Mouse (Mus musculus) CD4-positive, CD25-positive, alpha-beta regulatory T cell, adult 9 weeks (primary cell): ENCODE data around the gene Wfdc11. TPM values are rescaled to one million over a fixed set of nuclear protein-coding genes. Genes with fewer than 3 reads are reported as not detected.

Source experiments
- polyA plus RNA-seq: library from polyadenylated mRNA; unstranded; fragments of 100-300 nt; shearing (Covaris generic); gene quantifications from one replicate; pipeline ENCODE4 v1.2.1, GENCODE M21; 2017

The Wfdc11 gene
- not detected for polyA plus RNA-seq

GRCm38 (mm10) chr2:164673987-164674386 lies at the start of gene Wfdc11:
Gene Wfdc11 (minus strand): TSS chr2:164674087.

GRCm38 (mm10) chr2:164715005-164715404 lies 41.1 kb upstream of the Wfdc11 start, which contains the start of gene Spint5:
Gene Spint5 (plus strand): TSS chr2:164715305.

GRCm38 (mm10) chr2:164698201-164698600 lies 24.3 kb upstream of the Wfdc11 start, which contains the start of gene Spint4:
Gene Spint4 (plus strand): TSS chr2:164698501.

DNA sequence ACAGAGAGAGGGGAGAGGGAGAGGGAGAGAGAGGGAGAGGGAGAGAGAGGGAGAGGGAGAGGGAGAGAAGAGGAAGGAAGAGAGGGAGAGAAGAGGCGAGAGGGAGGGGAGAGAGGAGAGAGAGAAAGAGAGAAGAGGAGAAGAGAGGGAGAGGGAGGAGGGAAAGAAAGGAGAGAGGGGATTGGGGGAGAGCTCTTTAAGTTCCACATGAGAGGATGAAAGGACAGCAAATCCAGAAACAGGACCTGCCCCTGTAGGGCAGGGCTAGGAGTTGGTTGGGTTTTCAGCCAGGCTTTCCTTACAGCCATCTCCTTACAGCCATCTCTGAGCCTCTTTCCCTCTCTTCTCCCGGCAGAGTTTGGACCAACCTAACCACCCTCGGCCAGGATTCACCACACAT lies 10.9 kb upstream of the Wfdc11 start, which contains the start of gene Wfdc13:
Gene Wfdc13 (plus strand): TSS at position 301 of the 400 bp plus-strand sequence.

GRCm38 (mm10) chr2:164656483-164656882 lies 17.4 kb downstream of the Wfdc11 start, which contains the start of gene Wfdc9:
Gene Wfdc9 (minus strand): TSS chr2:164656583.

DNA sequence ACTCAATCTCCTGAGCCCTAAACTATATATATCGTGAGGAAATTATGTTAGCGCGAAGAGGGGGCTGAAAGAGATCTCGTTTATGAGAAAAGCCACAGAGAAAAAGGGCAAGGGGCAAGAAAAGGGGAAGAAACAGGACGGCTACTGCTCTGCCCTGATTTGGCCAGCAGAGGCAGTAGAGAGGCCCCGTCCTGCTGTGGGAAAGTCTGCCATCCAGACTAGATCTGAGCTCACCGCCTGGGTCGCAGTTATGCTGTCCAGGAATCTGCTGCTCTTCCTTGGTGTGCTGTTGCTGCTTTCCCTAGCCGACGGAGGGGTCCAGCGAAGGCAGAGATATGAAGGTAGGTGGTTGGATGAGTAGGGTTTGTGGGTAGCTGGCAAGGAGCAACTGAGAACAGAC lies 18.0 kb downstream of the Wfdc11 start, which contains the start of gene Wfdc10:
Gene Wfdc10 (plus strand): TSS at position 189 of the 400 bp plus-strand sequence.

GRCm38 (mm10) chr2:164638696-164639095 lies 35.2 kb downstream of the Wfdc11 start, which contains the start of gene Wfdc16:
Gene Wfdc16 (minus strand): TSS chr2:164638796.

GRCm38 (mm10) chr2:164613471-164613870 lies 60.4 kb downstream of the Wfdc11 start, which contains the start of the genes Wfdc6b and Wfdc8:
Gene Wfdc6b (plus strand): TSS chr2:164613522.
Gene Wfdc8 (minus strand): TSS chr2:164613626.

Other genes starting within 250 kb of the Wfdc11 start
- gene Sdc4, start 230.2 kb downstream of the Wfdc11 start, polyA plus RNA-seq: 25.2 TPM
- gene Sys1, start 217.1 kb downstream of the Wfdc11 start, polyA plus RNA-seq: 18.6 TPM
- not detected for gene Gm20458, start 213.1 kb downstream of the Wfdc11 start, polyA plus RNA-seq
- not detected for gene Trp53tg5, start 200.4 kb downstream of the Wfdc11 start, polyA plus RNA-seq
- gene Dbndd2, start 188.0 kb downstream of the Wfdc11 start, polyA plus RNA-seq: 4.5 TPM
- gene Pigt, start 176.6 kb downstream of the Wfdc11 start, polyA plus RNA-seq: 38.2 TPM
- 2.6 TPM for gene Wfdc2, start 111.7 kb downstream of the Wfdc11 start, polyA plus RNA-seq
- not detected for gene Spint3, start 100.6 kb downstream of the Wfdc11 start, polyA plus RNA-seq
- gene Wfdc6a, start 88.6 kb downstream of the Wfdc11 start, polyA plus RNA-seq: not detected
- not detected for gene Eppin, start 80.5 kb downstream of the Wfdc11 start, polyA plus RNA-seq
- gene Wfdc6b, start 60.6 kb downstream of the Wfdc11 start, polyA plus RNA-seq: not detected
- gene Wfdc8, start 60.5 kb downstream of the Wfdc11 start, polyA plus RNA-seq: not detected
- gene Wfdc16, start 35.3 kb downstream of the Wfdc11 start, polyA plus RNA-seq: not detected
- not detected for gene Wfdc10, start 18.0 kb downstream of the Wfdc11 start, polyA plus RNA-seq
- gene Wfdc9, start 17.5 kb downstream of the Wfdc11 start, polyA plus RNA-seq: not detected
- gene Wfdc13, start 11.0 kb upstream of the Wfdc11 start, polyA plus RNA-seq: not detected
- not detected for gene Spint4, start 24.4 kb upstream of the Wfdc11 start, polyA plus RNA-seq
- gene Spint5, start 41.2 kb upstream of the Wfdc11 start, polyA plus RNA-seq: not detected
- not detected for gene Wfdc3, start 71.8 kb upstream of the Wfdc11 start, polyA plus RNA-seq
- 10.4 TPM for gene Dnttip1, start 71.9 kb upstream of the Wfdc11 start, polyA plus RNA-seq
- 8.4 TPM for gene Ube2c, start 95.8 kb upstream of the Wfdc11 start, polyA plus RNA-seq
- gene Tnnc2, start 105.9 kb upstream of the Wfdc11 start, polyA plus RNA-seq: not detected
- gene Snx21, start 111.7 kb upstream of the Wfdc11 start, polyA plus RNA-seq: 6.5 TPM
- gene Acot8, start 130.8 kb upstream of the Wfdc11 start, polyA plus RNA-seq: 43.9 TPM
- gene Zswim3, start 131.0 kb upstream of the Wfdc11 start, polyA plus RNA-seq: 9.8 TPM
- 27.5 TPM for gene Zswim1, start 148.6 kb upstream of the Wfdc11 start, polyA plus RNA-seq
- gene Spata25, start 154.4 kb upstream of the Wfdc11 start, polyA plus RNA-seq: 0.72 TPM
- 218 TPM for gene Ctsa, start 158.8 kb upstream of the Wfdc11 start, polyA plus RNA-seq
- 2.6 TPM for gene Neurl2, start 159.4 kb upstream of the Wfdc11 start, polyA plus RNA-seq
- gene Pltp, start 183.6 kb upstream of the Wfdc11 start, polyA plus RNA-seq: 0.98 TPM
- 155 TPM for gene Pcif1, start 205.2 kb upstream of the Wfdc11 start, polyA plus RNA-seq
- gene Zfp335, start 237.7 kb upstream of the Wfdc11 start, polyA plus RNA-seq: 42.1 TPM